In the genomic region with DNA sequence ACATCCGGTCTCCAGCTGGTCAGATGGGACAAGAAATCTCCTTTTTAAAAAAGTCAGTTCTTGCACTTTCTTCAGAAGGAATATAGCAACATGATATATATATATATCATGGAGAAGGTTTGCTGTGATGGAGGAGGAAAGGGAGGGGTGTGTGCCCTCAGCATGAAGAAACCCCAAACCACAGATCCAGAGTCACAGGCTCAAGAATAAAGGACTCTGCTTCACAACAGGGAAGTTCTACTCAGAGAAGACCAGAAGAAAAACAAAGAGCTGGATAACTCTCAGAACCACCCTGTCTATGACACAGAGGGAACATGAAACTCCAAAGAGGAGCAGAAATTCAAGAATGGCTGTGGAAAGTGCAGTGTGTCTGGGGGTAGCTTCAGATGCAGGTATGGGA, we compare ENCODE assay signal across 25 mouse cellular contexts.
DNase-seq lines count a peak whose midpoint lies in the region; ATAC-seq and TF ChIP-seq lines count a peak whose summit lies in the region.
"Had no signal": no experiment of that assay in that cellular context is flagged by ENCODE, and none has a peak within 500 bp of the region (broad histone marks: within the 10 kb centered on the region; RNA-seq: fewer than 3 reads in every experiment).

No protein-coding gene starts in this region.

- DNase-seq in heart, adult 11 months = peak; percentile 86
- no peak for DNase-seq in heart, embryonic 10.5 days (ENCODE audit: low spot score)
- DNase-seq in lung, postnatal 36 days = peak; percentile 24
- no peak for DNase-seq in lung, adult 2 months
- DNase-seq in c-Kit-positive CD71-negative TER-119-negative erythroid progenitor cells, embryonic 14.5 days (ENCODE audit: low read depth) = peak; percentile 4
- DNase-seq in cerebellum, postnatal 25 days = no peak
- DNase-seq in gastrocnemius, postnatal 14 days = no peak
- DNase-seq: adrenal gland, adult 8-10 months; cerebellum, adult 11-12 months; cerebellum, postnatal 14 days; gastrocnemius, postnatal 10 days; heart, postnatal 4 days; kidney, adult 9 months; kidney, postnatal 10 days; layer of hippocampus, adult 9-11 months; lung, adult 18-20 months; right cerebral cortex, postnatal 25 days; thymus, postnatal 4 days had no signal

- 0 out of 2 replicates have a peak, but pooled peaks cover 3% of the 10 kb centered on the region for H3K9me3 ChIP-seq in heart, embryonic 10.5 days
- H3K9me3 ChIP-seq: forebrain, embryonic 13.5 days; heart, embryonic 12.5 days; liver, embryonic 12.5 days had no signal

- H3K36me3 ChIP-seq in heart, embryonic 10.5 days = no peaks in the 10 kb centered on the region
- H3K36me3 ChIP-seq: heart, embryonic 12.5 days; liver, embryonic 12.5 days had no signal

- intact Hi-C loops in gastrocnemius, postnatal 14 days (cut with DNase I; ENCODE audit: low total_unique reads) = no loop called here

- no peak for TF ChIP-seq POLR2A in lung, adult 2 months (IDR thresholded peaks at IDR 0.05; ENCODE audit: borderline replicate concordance, extremely low read depth, low read depth, low read length)

- TF ChIP-seq CTCF in lung, adult 2 months (IDR thresholded peaks at IDR 0.05; ENCODE audit: insufficient read depth, low read length) = no peak

- no peak overlapping the region for H3K4me3 ChIP-seq in heart, embryonic 10.5 days
- H3K4me3 ChIP-seq in lung, adult 2 months (replicated peaks; ENCODE audit: extremely low read depth, low read depth, low read length) = no peak overlapping the region
- H3K4me3 ChIP-seq: forebrain, embryonic 13.5 days; heart, embryonic 12.5 days; liver, embryonic 12.5 days had no signal

- WGBS in heart, embryonic 10.5 days = 84% methylated on average over 1 of the region's 1 CpGs
- 77% methylated on average over 1 of the region's 1 CpGs for WGBS in lung, adult 2 months

- H3K27ac ChIP-seq in heart, embryonic 10.5 days = no peak overlapping the region
- H3K27ac ChIP-seq: forebrain, embryonic 13.5 days; hindbrain, embryonic 14.5 days; liver, embryonic 12.5 days had no signal

- ATAC-seq in megakaryocyte, adult 5-6 weeks (ENCODE audit: poor library complexity, severe bottlenecking) = peak; percentile 83
- ATAC-seq: intestine, postnatal 0 days; liver, embryonic 12.5 days had no signal

- H3K4me1 ChIP-seq in heart, embryonic 10.5 days = no peaks in the 10 kb centered on the region
- H3K4me1 ChIP-seq in lung, adult 2 months (ENCODE audit: control insufficient read depth, insufficient read depth, low read length) = no peaks in the 10 kb centered on the region
- H3K4me1 ChIP-seq: heart, embryonic 12.5 days; liver, embryonic 12.5 days had no signal

- no peaks in the 10 kb centered on the region for H3K27me3 ChIP-seq in heart, embryonic 10.5 days (ENCODE audit: insufficient read depth, poor library complexity, severe bottlenecking)
- H3K27me3 ChIP-seq: CH12.LX; forebrain, embryonic 13.5 days; heart, embryonic 12.5 days; liver, embryonic 12.5 days had no signal

Comparison
In these comparisons a context has a peak if more than half of its experiments do, and no peak if none do; other contexts are left out.
1. DNase-seq: peak in heart, adult 11 months (single experiment), lung, postnatal 36 days (single experiment) and c-Kit-positive CD71-negative TER-119-negative erythroid progenitor cells, embryonic 14.5 days (single experiment); none in heart, embryonic 10.5 days (single experiment), lung, adult 2 months (single experiment), cerebellum, postnatal 25 days (0 of 2) and gastrocnemius, postnatal 14 days (single experiment).